Mouse (Mus musculus): ENCODE measurements at regions not wholly inside any gene's neighbourhood (a gene's known extent, or its start where the extent isn't known, plus 50 kb on each side); places are given as distances from the start of the nearest gene placed in this dataset.

GRCm38 (mm10) chr14:25401104-25401963 lies 57.7 kb upstream of the Zmiz1 start:
- TF ChIP-seq CTCF (IDR thresholded peaks at IDR 0.05; ENCODE audit: borderline replicate concordance, insufficient read depth, low read depth, low read length) (no peak), POLR2A (IDR thresholded peaks at IDR 0.05; ENCODE audit: borderline replicate concordance, insufficient read depth, low read length) (no peak)

Measured in cerebellum, adult 2 months (tissue).